Mouse (Mus musculus) retina, postnatal 7 days (tissue): ENCODE results near the gene Esrra.

Experiments used
- DNase-seq: peaks from one replicate; pipeline ENCODE4 v3.0.0-alpha.2; 2012; ENCODE audit warnings: low read depth, low spot score

The Esrra gene

DNA sequence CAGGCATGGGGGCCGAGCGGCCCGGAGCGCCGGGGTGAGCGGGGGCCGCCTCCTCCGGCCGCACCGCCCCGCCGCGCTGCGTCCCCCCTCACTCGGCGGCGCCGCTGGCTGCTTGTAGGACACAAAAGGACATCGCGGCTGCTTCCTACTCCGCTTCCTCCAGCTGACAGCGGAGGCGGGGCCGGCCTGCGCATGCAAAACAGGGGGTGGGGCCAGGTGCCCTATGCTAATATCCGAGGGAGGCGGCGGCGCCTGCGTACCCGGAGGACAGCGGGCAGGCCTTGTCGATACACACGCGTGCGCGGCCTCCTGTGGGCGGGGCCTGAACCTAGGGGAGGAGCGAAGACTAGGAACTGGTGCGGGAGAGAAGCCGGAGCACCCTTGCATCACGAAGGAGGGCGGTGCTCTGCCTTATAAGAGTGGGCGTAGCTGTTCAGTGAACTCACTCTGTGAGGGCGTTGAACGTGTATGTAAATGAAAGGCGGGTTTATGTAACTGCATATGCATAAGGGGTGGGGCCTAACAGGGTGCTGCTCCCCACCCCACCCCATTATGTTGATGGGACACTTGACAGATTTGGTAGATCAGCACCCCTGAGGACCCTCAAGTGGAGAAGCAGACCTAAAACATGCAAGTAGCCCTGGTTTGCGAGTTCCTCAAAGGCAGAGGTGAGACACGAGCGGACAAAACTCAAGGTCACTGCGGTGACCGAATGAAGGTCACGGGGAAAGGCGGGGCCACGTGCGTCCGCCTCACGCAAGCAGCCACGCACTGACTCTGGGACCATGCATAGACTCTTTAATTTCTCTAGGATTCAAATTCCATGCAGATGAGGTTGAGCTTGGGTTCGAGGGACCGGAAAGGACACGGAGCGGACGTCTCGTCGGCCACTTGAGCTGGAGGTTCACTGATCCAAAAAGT, at the start of gene Esrra:
Gene Esrra, minus strand, starts transcription at position 167 of the 921 bp plus-strand sequence.
- peak; percentile 99 for DNase-seq

DNA sequence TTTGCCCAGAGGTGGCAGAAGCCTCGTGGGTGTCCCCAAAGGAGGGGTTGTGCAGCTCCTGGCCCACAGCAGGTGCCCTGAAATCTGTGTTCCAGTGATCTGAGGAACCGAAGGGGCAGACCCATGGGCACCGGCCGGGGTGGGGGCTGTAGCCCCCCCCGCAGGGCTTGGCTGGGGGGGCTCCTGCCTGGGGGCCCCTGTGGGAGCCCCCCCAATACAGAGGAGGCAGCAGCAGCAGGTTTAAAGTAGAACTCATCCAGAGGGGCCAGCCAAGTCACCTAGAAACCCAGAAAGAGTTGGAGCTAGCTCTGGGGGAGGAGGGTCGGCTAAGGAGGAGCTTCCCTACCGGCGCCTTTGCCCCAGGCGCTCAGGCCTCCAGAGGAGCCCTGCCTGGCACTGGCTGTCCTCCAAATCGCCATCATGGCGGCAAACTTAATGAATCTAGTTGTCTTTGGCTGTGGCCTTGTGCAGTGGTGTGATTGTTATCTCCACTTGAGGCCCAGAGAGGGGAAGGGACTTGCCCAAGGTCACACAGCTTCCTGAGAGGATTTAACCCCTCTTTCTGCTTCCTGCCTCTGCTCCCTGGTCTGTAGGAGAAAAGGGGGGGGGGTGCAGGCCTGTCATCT, 49.0 kb upstream of the Esrra start:
- DNase-seq: no peak

DNA sequence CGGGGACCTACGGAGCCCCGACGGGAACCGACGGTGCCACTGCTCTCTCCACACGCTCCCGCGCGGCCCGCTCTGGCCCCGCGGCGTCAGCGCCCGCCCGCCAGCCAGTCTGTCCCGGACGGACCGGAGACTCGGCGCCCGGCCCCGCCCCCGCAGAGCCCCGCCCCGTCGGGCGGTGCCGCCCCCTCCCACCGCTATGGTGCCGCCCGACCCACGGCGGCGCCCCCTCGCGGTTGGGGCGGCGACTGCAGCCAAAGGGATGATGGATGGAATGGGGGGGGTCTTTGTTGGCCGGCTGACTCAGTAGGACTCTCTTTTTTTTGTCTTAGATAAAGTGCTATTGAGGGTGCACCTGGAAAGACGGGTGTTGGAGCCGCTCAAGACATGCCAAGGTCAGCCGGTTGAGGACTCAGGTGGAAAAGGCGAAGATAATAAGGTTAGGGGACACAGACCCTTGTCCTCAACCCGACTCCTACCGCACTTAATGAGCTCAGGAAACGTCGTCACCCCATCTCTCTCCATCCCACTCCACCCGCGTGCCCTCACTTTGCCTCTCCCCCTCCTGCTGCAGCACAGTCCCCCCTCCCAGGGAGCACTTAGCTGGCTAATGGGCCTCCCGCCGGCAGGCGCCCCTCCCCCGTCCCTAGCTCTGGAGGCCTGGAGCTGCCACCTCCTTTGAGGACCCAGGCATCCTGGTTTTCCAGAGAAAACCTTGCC, 48.2 kb upstream of the Esrra start:
- no peak for DNase-seq

DNA sequence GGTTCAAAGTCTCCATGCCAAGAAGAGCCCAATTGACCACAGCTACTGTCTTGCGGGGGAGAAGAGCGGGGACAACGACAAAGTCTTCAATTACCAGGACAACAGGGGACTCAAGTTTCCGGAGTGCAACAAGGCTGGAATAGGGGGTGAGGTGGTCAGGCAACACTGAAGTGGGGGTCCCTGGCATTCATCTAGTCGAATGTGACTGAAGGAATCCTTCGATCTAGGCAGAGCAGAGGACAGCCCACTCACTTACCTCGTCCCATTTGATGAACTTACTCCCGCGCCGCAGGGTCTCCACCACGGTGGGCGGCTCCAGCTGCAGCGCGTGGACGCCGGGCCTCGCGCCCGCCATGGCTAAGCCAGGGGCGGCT, 47.7 kb upstream of the Esrra start:
- DNase-seq: no peak

DNA sequence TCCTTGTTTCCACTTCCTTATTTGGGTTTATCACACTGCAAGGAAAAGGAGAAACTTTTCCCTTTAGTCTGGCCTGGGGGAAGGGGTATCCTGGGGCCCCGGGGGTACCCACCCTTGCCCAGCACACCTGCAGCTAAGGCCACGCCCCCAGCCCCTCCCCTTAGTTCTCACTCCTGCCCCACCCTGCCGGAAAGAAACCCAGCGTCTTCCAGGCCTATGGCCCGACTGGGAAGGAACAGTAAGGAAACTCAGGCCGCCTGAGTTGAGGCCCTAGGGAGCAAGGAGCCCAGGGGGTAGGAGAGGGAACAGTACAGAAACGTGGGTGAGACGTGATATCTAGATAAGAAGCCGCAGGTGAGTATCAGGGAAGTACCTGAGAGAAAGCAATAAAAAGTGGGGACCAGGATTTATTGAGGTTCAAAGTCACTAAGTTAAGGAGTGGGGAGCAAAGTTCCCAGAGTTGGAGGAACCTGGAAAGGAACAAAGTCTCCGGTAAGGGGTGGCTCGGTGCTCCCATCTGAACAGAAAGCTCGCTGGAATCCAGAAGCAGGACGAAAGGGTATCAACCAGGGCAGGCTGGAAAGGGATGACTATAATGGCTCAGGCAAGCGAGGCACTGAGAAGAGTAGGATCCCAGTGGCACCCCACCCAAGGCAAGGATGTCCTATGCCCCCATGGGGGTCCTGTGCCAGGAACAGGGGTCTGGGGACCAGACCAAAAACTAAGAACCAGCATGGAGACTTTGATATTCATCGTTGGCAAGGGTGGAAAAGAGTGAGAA, 47.1 kb upstream of the Esrra start:
- no peak for DNase-seq

DNA sequence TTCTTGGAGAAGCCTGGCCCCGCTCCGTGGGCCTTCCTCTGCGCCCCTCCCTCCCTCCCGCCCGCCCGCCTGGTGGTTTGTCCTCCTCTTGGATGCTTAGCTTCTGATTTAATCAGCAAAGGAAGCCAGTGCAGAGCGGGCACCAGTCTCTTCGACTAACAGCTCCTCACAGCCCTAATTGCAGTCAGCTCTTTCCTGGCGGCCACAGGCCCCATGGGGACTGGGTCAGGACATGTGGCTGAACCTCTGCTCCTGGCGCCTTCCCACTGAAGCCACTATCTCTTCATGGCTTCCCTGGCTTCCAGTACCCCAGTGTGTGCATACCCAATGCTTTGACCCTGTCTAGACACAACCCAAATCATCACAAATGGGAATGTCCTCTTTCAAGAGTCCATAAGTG, 34.8 kb upstream of the Esrra start:
- DNase-seq: no peak

DNA sequence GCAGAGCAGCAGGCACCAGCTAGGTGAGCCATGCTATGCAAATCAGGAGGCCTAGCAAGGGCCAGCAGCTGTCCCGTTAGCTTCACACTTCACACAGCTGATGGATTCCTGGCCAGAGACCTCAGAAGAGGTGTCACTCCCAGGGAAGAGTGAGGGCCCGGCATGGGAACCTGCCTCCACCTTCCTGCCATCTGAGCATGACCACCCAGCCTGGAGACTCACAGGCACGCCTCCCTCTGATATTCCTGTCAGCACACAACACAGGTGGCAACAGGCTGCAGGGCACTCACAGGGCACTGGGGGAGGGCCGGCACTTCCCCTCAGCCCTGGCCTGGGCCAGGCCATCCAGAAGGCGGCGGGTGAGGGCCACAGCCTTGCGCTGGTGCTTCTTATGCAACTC, 33.8 kb upstream of the Esrra start:
- no peak for DNase-seq

DNA sequence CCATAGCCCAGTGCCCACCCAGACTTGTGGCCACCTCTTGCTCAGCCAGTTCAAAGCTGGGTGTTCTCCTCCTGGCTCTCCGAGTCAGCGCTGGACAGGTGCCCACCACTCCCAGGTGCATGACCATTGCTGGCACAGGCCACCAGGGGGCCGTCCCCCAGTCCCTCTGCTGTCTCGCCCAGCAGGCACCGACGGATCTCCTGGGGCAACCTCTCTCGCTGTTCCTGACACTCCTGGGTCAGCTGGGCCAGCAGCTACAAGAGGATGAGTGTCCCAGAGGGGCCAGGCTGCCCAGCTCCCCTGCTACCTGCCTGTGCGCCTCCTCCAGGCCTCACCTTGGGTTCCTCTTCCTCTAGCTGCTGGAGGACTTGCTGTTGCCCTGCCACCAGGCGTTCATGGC, 32.4 kb upstream of the Esrra start:
- DNase-seq: no peak

DNA sequence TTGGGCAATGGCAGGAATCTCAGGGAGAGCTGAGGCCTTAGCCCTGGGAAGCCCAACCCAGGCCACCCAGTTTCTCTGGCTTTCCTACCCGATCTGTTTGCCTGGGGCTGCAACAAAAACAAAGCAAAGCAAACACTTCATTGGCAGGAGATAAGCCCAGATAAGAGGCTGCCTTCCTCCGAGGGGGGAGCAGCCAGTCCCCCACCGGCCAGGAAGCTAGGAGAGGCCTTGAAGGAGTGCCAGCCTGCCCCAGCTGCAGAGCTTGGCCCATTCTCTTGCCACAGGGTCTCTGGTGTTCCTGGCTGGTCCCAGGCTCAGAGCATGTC, 31.1 kb upstream of the Esrra start:
- DNase-seq: no peak

DNA sequence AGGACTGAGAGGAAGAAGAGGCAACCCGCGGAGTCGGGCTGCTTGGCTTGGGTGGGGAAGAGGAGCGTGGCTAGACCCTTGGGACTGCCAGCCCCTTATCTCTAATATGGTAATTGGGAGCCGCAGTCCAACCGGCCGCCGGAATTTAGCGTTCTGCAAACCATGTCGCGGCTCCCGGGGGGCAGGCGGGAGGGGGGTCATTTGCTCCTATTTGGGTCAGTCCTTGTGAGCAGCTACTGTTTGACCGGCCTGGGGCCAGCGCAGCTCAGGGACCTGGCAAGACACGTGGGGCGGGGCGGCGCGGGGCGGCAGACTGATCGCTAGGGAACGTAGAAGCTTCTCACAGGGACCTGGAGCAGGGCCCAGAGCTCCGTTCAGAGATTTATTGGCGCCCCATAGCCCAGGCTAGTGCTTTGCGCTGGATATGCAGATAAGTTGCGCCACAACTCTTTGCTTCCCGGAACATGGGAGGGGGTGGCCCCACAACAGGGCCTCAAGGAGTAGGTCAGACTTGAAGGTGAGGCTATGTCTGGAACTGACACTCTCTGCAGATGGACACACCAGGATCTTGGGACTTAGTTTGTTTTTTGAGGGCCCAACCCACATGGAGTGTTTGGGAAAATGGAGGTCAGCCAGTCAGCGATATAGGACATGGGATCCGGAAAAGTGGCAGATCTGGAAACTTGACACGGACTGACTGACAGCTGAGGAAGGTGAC, 30.5 kb upstream of the Esrra start:
- peak; percentile 39 for DNase-seq

DNA sequence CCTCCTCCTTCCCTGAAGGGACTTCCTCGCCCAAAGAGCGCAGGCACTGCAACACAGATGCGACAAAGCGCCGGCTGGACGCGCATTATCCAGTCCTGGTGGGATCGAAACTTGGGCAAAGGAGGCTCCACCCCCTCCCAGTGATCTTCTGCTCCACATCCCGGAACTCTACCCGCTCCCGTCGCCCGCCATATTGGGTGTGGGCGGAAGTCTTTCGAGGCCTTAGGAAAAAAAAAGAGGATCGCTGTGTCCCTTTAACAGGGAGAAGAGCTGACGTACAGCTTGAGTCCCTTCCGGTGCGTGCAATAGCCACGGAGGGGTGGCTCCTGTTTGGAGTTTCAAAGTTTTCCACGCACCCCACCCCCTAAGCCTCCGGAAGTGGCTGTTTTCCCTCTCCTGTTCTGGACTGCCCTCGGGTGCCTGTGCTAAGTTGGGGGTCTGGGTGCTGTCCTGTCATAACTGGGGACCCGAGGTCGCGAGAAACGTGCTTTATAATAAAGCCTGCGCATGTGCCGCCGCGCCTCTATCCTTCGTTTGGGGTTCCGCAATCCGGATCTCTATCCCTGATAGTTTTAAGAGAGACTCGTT, 29.9 kb upstream of the Esrra start:
- DNase-seq: peak; percentile 88

DNA sequence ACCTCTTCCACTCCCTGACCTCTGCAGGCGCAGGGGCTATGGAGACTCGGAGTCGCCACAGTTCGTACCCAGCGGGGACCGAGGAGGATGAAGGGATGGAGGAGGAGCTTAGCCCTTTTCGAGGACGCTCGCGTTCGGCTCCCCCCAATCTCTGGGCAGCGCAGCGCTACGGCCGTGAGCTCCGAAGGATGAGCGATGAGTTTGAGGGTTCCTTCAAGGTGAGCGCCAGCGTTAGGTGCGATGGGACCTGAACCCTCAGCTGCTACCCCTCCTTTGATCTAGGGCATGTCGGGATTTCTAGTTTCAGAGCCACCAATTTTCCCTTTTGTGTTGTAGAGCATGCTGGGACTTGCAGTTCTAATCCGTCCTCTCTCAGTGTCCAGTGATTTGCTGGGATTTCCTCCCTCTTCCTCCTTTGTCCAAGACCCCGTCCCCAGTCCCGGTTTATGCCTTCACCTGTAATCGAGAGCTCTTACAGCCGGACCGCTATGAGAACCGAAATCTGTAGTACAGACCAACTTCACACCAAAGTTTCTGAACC, 29.1 kb upstream of the Esrra start:
- no peak for DNase-seq

DNA sequence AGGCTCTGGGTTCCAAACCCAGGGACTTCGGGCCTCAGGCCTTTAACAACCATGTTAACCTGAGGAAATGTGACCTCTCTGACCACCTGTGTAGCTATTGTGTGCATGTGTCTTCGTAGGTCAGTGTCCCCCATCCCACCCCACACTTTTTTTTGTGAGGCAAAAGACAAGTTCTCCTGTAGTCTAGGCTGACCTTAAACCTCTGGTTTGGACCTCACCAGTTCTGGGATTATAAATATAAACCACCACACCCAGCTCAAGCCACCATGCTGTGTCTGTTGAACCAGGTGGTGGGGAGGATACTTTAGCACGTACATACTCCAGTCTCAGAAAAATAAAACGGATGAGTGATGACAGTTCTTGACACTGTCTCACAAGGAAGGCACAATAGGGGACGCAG, 28.3 kb upstream of the Esrra start:
- no peak for DNase-seq

DNA sequence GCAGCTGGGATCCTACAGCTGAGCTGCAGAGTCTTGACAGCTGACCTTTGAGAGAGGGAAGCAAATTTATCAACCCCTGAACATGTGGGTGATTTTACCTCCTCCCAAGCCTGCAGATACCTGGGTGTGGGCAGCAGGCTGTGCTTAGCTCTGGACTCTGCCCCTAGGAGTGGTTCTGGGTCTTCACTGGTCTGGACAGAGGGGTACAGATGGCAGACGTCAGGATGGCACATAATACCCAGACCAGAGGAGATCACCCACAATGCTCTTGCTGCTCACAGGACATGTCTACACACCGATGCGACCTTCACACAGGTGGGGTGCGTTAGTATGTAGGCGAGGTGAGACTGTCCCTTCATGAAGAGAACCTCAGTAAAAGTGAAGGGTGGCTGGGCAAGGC, 27.9 kb upstream of the Esrra start:
- DNase-seq: no peak

DNA sequence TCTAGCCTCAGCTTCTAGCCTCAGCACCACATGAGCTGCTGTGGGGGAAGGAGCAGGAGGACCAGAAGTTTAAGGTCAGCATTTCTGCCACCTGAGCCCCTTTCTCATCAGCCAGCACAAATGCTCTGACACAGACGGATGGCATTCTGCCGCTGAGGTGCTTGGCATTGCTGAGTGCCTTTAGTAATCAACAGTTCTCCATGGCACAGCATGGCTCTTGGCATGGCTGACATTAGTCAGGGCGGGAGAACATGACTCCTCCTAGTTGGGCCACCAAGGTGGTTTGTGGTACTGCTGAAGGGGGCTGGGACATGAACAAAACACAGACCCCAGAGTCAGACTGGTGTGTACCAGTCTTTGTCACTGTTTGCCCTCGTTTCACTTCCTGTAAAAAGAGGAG, 26.6 kb upstream of the Esrra start:
- no peak for DNase-seq

DNA sequence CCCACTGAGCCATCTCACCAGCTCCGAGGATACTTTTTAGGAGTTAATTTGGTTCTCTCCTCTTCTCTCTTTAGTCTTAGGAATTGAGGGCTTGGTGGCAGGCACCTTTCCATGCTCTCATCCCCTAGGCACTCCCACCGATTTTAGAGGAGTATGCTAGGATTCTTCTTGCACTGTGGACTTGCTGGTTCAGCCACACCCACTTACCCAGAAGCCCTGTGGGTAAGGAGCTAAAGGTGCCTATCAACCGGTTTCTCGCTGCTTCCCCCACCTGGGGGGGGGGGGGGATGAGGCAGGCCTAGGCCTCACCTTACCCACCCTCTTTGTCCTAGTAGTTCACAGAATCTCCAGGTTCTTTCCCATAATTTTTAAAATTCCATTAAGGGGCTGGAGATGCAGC, 26.1 kb upstream of the Esrra start:
- DNase-seq: no peak

DNA sequence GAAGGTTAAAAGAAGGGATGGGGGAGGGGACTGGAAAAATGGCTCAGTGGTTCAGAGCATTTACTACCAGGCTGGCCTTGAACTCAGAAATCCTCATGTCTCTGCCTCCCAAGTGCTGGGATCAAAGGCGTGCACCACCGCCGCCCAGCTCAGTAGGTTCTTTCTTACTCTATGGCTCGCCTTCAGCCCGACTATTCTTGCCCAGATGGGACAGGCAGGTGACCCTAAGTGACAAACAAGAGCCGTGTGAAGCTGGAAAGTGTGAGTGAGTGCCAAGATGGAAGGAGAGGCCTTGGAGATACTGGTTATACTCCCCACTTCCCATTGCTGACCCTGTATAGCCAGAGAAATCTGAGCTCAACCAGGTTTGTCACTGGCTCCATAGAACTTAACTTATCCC, 22.1 kb upstream of the Esrra start:
- DNase-seq: no peak

DNA sequence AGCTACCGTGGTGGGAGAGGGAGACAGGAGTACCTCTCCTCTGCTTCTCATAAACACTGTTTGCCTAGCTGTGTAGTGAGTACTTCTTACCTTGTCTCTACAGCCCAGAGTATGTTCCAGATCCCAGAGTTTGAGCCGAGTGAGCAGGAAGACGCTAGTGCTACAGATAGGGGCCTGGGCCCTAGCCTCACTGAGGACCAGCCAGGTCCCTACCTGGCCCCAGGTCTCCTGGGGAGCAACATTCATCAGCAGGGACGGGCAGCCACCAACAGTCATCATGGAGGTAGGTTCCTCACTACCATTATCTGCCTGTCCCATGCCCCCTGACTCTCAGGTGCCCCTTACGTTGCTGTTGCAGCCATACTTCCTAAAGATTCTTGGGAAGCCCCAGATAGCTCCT, 21.2 kb upstream of the Esrra start:
- no peak for DNase-seq

DNA sequence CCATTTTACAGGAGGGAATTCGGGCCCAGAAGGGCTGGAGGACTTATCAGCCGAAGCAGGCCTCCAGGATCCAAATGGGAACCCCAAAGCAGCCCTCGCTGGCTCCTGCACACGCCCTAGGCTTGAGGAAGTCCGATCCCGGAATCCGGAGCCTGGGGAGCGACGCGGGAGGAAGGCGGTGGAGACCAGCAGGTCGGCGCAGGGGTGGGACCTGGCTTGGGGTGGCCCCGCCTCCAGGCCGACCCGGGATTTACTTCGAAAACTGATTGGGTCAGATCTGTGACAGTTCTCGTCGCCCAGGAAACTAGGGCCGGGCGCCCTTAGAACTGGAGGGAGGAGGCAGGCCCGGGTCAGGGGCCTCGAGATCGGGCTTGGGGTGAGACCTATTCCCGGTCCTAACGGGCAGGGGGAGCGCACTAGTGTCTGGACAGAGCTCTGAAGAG, 20.7 kb upstream of the Esrra start, which contains the start of gene Gpr137:
Gene Gpr137, minus strand, starts transcription at position 232 of the 443 bp plus-strand sequence.
- peak; percentile 76 for DNase-seq
